Mouse (Mus musculus): ENCODE measurements at regions not wholly inside any gene's neighbourhood (a gene's known extent, or its start where the extent isn't known, plus 50 kb on each side); places are given as distances from the start of the nearest gene placed in this dataset.
"Not testable (repeated sequence)": the region's sequence is repeated elsewhere in the genome, so short reads cannot be mapped to it uniquely, and the experiment has no call there.

DNA sequence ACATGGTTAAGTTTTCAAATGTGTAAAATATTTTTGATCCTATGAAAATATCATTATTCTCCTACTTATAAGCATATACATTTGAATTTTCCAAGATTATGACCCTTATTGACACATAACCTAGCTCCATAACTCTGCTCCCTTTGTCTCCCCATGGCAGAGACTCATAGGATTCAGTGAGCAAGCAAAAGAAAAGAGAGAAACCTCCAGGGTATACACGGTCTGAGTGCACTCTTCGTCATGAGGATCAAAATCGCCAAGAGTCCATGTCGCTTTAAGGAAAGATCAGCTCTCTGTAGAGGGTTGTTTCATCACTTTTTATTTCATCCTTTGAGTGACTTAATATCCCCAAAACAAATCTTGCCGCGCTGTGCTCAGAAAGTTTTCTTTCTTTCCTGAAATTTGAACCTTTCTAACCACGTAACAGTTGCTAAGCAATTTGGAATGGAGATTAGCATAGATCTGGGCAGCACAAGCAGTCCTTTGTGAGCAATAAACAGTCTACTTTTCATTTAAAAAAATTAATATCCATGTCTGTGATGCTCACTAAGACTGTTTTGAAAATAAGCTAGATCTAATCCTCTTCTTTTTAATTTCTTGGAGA lies 1158.0 kb downstream of the A830018L16Rik start:
- DNase-seq (ENCODE audit: low spot score in 2 of 2): no peak

DNA sequence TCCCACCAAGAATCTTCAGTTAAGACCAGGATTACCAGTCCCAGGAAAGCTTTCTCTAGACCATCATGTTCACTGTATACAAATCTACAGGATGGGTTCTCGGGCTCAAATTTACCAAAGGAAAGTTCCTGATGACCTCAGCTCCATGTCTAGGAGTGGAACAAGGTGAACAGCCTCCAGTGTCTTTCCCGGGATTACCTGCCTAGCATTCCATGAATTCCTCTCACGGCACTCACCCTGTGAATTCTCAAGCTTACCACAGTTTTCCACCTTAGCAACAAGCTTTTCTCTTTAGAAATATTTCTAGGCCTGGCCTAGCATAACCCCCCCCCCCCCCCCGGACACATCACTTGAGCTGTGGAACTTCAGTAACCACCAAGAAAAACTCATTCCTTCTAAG lies 1158.9 kb downstream of the A830018L16Rik start:
- DNase-seq (ENCODE audit: low spot score in 2 of 2): no peak

DNA sequence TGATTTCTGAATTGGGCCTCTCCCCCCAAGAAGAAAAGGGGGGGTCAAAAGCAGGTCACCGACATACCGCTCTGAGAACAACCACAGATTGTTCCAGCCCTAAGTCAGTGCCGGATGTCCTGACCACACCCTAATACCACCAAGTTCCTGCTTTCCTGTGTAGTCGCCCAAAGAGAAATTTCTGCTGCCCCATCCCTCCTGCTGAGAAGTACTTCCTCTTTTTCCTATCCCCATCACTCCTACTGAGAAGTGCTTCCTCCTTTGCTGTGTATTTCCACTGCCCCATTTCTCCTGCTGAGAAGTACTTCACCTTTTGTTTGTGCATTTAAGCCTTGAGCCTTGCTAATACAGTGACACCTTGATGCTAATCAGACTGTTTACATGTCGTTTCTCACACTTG lies 1160.4 kb downstream of the A830018L16Rik start:
- no peak for DNase-seq (ENCODE audit: low spot score in 2 of 2)

DNA sequence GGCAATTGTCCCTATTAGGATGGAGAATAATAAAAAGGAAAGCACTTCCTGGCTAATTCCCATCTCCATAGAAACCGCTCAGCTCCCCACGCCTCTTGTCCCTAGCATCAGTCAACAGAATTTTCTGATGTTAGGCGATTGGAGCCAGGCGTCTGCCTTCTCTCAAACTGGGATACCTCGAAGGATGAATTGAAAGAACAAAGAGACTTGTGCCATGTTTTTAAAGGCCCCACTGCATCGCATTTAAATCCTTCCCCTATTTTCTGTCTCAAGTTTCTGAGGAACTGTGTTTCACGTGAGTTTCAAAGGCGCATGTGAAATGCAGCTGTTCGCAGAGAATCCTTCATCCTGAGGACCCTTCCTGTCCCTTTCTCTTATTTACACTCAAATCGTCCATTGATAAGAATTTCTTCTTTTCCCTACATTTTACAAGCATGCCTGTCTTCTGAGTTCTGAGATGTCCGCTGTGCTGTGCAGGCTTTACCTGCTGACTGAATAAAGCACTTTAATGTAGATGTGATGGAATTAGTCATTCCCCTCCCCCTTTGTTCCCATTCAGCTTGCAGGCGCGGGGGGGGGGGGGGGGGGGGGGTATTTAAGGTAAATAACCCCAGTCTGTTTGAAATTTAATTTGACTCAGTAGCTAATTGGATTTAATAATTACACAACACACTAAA lies 1163.3 kb downstream of the A830018L16Rik start:
- no peak for DNase-seq (ENCODE audit: low spot score in 2 of 2)

DNA sequence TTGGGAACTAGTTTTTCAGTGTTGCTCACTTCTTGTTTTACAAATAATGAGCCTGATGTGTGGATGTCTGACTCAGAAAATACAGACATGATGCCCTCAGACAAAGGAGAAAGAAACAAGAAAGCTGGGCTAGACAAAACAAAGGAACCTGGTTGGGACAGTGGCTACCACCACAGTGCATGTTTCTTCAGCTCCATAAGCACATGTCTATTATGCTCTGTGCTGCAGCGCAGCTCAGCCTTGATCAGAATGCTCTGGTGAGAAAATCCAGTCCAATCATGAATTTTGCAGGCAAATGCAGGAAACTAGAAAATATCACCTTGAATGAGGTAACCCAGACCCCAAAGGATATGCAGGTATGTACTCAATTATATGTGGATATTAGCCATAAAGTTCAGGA lies 1164.1 kb downstream of the A830018L16Rik start:
- no peak for DNase-seq (ENCODE audit: low spot score in 2 of 2)

DNA sequence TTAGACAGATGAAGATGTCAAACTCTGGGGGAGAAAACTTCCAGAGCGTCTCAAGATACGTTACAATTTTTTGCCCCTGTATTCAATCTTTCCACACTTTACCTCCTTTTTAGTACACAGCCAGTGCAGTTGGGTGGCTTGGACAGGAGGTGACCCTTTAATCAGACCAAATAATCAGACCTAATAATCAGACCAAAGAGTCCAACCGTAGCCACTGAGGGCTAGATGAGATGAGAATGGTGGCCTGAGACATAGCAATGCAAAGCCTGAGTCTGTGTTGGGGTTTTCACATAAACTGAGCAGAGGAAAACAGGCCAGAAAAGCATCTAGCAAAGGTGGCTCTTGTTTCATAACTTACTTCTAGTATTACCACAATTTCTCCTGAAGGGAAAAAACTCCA lies 1169.1 kb downstream of the A830018L16Rik start:
- DNase-seq (ENCODE audit: low spot score in 2 of 2): no peak

DNA sequence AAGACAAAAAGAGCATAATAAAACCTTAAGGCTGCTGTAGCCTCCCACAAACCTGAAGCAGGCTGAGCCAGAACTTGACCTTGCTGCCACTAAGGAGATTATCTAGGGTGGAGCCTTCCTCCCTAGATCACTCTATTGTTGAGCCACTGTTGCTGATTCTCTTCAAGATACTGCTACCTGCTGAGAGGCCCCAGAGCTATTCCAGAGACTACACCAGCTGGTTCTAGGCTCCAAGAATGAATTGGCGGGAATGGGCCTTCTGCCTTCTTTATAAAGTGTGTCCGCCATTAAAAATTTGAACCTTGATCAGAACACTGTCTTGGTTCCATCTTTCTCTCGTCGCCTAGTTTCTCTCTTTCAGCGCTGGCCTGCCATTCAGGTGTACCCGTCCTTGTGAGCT lies 1173.1 kb downstream of the A830018L16Rik start:
- not testable (repeated sequence) for DNase-seq (ENCODE audit: low spot score in 2 of 2)

DNA sequence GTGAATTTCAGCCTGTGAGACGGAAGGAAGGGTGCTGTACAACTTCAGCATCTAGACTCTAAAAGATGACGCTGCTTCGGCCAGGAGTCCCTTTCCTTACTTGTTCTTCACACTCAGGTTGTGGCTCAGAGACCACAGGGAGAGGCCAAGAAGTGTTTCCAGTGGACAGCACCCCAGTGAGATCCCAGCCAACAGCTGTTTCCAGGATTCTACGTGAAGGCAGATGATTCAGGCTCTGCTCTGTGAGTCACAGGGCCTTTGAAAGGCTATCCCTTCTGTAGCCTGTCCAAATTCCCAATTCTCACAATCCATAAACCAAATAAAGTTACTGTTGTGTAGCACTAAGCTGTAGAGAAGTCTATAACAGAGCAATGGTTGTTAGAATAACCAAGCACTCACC lies 1198.2 kb downstream of the A830018L16Rik start:
- no peak for DNase-seq (ENCODE audit: low spot score in 2 of 2)

DNA sequence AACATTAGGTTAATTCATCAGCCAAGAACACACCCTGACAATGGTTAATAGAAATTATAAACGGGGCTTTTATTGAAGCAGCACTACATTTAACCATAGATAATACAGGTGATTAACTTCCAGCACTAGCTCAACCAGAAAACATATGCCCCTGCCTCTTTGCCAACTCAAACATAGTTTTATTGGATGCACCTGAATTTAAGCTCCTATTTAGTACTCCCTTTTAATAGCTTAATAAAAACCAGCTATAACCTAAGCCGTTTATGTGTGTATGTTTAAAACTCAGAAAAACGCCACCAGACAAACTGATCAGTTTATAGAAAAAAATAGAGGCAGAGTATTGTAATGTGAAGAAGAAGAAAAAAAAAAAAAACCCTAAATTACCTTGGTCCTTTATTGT lies 1201.4 kb downstream of the A830018L16Rik start:
- no peak for DNase-seq (ENCODE audit: low spot score in 2 of 2)

DNA sequence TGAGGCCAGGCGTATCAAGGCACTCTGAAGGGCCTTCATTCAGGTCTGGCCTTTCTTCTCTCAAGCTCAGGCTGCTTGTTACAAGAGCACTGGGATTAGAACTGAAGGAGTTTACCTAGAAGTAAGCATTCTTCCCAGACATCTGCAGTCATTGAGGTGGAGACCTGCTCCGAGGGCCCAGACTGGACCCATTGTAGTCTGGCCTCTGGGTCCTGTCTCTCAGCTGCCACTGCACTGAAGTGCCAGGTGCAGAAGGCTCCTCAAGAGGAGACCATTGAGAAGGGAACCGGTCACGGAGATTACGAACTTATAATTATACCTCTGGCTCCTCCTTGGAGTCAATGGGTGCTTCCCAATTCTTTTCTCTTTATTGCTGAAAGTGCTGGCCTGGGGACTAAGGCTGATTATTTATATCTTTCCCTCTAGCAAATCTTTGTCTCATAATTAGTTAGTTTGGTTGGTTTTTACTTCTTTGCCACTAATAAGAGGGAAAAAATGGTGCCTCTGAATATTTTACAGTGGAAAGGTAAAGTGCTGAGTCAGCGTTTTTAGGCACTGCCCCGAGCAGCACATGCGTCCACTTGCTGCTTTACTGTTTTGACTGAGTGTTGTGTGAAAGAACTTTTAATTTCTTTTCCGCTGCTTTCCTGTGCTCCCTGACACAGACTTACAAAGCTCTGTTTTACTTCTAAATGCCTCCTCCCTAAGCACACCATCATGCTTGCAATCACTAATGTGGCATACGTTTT lies 1202.0 kb downstream of the A830018L16Rik start:
- DNase-seq (ENCODE audit: low spot score in 2 of 2): no peak

DNA sequence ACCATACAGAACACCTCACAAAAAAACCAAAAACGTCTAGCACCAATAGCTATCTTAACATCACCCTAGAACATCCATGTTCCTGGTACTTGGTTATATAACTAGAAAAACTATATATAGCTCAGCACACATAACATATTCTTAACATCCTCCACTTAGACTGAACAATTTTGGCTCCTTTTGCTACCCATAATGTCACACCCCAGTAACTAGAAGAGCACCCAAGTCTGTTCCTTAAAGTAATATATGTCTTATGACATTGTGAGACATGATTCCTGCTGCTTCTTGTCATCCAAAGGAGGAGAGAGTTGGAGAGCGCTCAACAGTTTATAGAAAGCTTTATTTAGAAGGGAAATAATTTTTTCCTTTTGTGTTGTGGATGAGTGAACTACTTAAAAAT lies 1206.1 kb downstream of the A830018L16Rik start:
- no peak for DNase-seq (ENCODE audit: low spot score in 2 of 2)

DNA sequence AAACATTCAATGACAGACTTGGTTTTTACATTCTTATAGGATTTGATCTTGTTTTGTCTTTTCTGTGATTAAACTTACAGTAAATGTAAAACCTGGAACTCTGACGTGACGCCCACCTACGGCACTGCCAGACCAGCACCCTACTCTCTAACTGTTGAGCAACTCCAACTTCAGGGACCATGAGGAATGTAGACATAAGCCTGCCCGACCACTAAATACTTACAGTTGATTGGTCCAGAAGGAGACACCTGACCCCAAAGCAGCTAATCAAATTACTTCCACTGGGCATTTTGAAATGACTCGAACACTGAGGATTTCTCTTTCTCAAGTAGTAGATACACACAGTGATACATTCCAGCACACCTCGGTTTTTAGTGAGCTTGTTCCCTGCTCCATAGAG lies 1206.9 kb downstream of the A830018L16Rik start:
- no peak for DNase-seq (ENCODE audit: low spot score in 2 of 2)

DNA sequence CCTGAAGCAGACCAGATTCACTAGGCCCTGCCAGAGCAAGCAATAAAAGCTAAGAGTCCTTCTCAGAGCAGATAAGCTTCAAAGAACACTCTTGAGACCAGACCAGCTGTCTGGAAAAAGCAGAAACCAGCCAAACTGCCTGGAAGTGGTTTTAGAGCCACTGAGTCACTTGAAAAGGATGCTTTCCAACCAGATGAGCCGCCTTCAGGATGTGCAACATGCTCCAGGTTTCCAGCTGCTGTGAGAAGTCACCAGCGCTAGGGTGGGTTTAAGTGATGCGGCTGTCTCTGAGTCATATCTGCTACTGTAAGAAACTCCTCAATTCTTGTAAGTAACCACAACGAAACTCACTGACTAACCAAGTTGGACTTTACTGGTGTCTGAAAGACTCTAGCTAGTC lies 1209.3 kb downstream of the A830018L16Rik start:
- DNase-seq (ENCODE audit: low spot score in 2 of 2): no peak

DNA sequence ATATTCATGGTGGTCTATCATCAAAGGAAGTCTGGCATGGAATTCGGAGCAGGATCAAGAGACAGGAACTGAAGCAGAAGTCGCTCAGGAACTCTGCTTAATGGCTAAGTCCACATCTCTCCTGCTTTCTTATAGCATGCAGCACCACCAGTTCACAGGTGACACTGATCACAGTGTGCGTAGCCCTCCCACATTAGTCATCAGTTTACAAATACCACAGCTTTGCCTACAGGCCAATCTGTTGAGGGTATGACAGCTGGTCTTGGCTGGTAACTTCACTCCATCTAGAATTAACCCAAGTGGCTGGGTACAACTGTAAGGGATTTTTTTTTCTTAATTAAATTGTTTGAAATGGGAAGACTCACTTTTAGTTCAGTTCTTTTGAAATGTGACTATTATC lies 1219.1 kb downstream of the A830018L16Rik start:
- no peak for DNase-seq (ENCODE audit: low spot score in 2 of 2)

DNA sequence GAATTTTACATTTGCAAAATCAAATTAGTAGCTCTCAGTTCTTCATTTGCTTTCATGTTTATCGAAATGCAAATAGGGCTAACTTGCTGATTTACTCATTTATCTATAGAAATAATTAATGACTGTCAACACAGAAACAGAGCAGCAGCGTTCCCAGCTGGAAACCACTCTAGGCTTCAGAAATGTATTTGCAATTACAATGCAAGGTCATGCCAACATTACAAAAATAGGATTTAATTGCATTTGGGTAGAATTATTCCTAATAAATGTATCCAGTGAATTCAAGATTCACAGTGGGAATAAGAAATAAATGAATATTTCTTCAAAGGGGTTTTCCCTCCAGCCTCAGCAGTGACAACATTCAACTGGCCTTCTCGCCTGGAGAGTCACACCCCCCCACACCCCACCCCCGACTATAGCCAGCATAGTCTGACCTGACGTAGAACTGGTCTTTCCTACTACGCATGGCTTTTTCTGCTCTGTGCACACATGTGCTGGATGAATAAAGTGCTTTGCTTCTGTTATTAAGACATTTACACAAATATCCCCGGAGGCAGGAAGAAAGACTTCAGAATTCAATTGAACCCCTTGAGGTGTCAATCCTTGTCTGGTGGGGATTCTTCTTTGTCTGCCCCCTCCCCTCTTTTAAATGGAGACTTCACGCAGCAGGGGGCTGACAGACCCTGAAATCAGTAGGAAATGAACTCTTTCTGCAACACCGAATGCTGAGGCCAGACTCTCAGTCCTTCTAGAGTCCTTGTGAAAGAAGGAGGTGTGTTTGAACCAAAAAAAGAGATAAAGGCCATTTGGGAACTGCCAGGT lies 1222.6 kb downstream of the A830018L16Rik start:
- no peak for DNase-seq (ENCODE audit: low spot score in 2 of 2)

DNA sequence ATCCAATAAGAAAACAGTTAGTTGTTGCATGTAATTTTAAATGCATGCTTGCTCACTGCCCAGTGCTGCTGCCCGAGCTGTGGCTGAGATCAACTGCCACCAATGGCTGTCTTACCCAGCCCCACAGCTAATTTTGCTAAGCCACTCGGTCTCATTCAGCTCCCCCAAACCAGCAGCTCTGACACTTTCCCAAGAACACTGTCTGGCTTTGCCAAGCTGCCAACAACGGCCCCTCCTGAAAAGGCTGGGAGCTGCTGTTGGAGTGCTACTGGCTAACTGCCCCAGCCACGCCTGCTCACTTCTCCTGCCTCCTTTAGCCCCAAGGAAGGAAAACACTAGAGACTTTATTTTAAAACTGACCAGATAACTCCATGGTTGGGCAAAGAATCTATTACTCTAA lies 1227.1 kb downstream of the A830018L16Rik start:
- peak in 1 of 2 experiments; percentile 8 for DNase-seq (ENCODE audit: low spot score in 2 of 2)

All from cerebellum, postnatal 4 days (tissue).